Mouse (Mus musculus) WW6 (cell line): ENCODE measurements at regions not wholly inside any gene's neighbourhood (a gene's known extent, or its start where the extent isn't known, plus 50 kb on each side); places are given as distances from the start of the nearest gene placed in this dataset.
"Not testable (repeated sequence)": the region's sequence is repeated elsewhere in the genome, so short reads cannot be mapped to it uniquely, and the experiment has no call there.

ENCODE experiments used
- DNase-seq: peaks from one replicate; pipeline ENCODE4 v3.0.0-alpha.2; 2013; ENCODE audit warnings: low read depth, low spot score

DNA sequence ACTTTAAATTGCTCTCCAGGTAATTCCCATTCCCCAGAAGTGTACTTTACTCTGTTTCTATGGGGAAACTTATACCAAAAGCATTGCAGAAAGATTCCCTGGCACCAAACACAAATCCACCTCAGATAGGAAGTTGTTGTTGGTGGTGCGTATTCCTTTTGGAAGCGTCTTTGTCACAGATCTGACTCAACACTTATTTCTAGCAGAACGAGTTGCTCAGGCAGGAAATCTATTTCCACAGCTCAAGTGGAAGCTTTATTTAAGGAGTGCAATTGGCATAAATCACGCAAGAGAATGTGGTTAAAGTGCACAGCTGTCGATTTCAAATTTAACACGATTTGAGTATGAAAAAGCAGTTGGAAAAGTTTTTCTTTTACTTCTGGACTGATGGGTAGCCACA is 436.9 kb upstream of the Ghitm start:
- no peak for DNase-seq

DNA sequence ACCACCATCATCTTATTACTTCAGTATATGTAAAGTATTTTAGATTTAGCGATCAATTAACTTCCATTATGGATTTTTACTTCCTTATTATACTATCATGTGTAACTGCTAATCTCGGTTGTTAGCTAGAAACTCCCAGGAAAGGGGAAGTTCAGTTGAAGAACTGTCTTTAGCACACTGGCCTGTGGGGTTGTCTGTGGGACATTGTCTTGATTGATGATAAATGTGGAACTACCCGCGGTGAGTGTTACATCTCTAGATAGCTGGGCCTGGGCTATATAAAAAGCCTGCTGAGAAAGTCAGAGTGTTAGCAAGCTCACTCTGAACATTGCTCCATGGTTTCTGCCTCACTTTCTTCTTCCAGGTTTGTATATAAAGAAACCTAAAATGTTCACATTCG is 423.2 kb upstream of the Ghitm start:
- no peak for DNase-seq

DNA sequence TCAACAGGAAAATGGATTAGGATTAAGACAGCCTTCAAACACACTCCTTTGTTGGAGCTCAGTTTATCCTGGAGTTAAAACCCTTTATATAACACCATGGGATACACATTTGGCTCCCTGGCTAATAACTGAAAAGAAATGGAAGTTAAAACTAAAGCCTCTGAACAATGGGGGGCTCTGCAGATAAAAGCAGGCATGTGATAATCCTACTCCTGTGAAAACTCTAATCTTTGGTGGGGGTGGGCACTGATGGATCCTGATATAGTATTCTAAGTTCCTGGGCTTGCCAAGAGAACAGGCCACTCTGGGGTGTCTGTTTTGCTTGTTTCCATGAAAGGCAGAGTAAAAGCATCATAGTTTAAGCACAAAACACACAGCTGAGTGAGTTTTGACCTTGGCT is 388.5 kb upstream of the Ghitm start:
- DNase-seq: no peak

DNA sequence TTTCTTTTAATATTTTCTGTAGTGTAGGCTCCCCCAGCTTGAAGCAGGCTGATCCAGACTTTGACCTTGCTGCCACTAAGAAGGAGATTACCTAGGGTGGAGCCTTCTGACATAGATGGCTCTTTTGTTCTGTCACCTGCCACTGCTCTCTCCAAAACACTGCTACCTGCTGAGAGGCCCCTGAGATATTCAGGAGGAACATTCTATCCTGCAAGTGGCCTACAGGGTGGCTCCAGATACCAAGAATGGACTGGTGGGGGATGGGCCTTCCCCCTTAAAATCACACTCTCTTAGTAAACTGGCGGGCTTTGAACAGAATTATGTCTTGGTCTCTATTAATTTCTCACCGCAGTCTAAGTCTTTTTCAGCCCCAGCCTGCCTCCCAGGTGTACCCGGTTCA is 385.6 kb upstream of the Ghitm start:
- not testable (repeated sequence) for DNase-seq

DNA sequence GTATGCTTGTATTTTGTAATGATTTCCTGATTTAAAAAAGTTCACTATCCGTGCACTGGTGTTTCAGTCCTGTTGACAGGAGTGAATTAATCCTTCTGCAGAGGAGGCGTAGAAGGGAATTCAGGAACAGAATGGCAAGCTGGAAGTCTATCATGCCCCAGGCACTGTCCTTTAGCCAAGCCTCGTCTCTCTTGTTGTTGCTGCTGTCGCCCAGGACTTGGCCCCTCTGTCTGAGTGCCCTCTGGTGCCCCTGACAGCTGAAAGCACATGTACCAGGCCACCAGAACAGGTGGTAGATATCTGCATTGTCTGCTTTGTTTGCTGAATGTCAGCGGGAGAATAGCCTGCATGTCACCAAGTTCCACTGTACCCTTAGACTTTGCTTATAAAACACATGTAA is 370.2 kb upstream of the Ghitm start:
- DNase-seq: no peak

DNA sequence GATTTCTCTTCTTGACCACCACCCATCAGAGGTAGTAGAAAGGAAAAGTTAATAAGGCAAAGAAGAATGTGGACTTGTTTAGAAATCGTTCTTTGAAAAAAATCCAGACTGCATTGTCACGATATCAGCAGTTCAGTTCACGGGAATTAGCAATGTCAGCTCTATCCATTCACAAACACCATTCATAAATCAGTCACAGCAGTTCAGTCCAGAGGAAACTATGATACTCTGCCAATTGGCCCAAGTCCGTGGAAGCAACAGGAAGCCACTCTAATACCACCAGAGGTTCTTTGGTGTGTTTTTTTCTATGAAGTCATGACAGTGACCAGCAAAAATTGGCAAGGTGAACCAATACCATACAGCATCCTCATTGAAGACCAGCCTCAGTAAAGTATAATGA is 355.6 kb upstream of the Ghitm start:
- no peak for DNase-seq

DNA sequence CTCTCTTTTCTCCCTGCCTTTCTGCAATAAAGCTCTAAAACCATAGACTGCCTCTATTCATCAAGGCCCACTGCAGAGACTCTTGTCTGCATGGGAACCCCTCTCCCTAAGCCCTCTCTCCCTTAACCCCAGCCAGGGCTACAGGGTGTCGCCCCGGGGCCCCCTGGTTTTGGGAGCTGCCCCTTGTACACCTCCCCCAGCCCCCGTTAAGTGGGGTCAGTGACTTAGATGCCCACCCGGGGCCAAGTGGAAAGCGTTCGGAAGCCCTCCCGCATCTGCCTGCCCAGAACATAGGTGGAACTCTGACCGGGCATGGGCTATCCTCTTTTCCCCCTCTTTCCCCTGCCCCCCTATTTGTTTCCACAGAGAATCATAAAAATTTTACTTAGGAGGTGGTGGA is 350.2 kb upstream of the Ghitm start:
- no peak for DNase-seq

DNA sequence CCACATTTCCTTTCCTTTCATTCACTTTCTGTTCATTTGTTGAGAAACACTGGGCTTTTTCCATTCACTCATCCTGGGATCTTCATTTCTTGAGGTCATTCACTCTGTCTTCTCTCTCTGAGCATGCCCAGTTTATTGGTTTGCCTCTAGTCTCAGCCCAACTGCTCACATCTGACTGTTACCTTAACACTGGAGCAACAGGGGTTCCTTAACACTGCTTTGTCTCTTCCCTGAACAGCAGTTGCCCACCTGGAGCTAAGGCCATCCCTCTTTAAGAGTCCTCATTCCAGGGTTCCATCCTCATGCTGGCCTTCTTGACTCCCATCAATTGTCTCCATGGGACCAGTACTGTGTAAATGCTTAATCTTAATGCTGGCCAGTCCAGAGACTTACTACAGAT is 342.5 kb upstream of the Ghitm start:
- DNase-seq: no peak

DNA sequence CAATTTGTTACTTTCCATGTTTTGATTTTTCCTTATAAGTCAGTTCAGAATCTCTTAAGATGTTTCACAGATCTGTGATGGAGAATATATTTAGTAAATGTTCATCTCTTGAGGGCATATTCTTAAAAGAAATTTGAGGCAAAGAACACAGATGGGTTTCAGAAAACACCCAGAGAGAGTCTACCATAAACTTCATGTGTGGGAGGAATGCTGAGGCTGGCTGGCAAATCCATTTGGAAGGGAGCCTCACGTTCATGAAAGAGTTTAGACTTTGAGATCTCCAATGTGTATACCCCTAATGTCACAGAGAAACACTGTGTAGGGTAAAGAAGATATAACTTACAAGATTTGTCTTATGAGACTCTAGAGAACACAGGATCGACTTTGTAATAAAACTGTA is 333.6 kb upstream of the Ghitm start:
- DNase-seq: no peak

DNA sequence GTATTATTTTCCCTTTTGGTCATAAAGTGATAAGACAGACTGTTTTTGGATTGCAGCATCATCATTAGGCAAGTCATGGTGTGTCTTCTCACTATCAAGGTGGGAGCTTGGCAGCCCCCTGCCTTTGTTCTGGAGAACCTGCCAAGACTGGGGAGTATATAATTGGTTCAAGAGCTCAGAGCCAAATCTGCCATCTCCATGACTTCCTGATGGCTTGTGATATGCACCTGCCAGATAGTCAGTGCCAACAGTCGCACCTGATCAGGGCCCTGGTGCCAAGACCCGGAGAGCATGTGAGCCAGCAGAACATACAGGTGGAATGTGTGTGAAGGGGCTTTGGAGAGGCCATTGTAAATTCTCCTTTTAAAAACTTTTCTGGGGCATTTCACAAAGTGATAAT is 305.8 kb upstream of the Ghitm start:
- no peak for DNase-seq

DNA sequence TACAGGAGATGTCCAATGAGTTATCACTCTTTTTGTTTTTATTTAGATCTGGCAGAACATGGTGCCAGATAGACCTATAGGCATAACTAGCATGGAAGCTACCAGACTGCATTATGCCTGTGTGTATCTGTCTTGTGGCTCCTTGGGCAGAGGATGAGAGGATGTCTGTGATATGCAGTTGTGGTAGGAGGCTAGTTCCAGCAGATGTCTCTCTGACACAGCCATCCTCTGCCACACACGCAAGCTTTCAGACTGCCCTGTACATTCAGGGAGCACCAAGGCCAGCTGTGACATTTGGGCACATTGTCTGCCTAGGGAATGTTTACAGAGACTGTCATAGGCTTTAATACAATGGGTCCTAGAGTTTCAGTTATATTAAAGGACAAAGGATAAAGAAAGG is 295.6 kb upstream of the Ghitm start:
- DNase-seq: no peak

DNA sequence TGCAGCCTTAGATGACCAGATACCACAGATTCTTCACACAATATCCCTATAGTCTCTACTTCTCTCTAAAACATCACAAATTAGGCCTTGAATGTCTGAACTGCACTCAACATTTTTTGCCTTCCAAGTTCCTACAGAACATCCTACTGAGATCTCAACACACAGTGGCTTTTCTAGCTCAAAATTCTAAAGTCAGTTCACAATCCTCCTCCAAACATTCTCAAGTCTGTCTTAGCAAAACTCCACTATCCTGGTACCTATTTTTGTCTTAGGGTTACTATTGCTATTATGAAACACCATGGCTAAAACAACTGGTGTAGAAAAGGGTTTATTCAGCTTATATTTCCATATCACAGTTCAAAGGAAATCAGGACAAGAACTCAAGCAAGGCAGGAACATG is 290.4 kb upstream of the Ghitm start:
- no peak for DNase-seq

DNA sequence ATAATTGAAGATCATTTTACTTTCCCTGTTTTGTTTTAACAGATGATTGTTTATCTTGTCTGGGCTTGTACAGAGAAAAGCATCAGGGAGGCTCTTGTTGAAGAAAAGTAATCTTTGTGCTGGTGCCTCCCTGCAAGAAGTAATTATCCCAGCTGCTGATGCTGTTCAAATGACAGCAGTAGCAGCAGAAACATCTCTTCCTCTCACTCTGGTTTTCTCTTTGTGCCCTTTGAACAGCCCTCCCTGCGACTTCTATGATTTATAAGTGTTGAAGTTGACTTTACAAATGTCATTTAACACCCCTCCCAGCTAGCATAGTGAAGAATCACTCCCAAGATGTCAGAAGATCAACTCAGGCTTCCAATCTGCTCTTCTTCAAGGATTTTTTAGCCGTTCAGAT is 286.5 kb upstream of the Ghitm start:
- DNase-seq: no peak

DNA sequence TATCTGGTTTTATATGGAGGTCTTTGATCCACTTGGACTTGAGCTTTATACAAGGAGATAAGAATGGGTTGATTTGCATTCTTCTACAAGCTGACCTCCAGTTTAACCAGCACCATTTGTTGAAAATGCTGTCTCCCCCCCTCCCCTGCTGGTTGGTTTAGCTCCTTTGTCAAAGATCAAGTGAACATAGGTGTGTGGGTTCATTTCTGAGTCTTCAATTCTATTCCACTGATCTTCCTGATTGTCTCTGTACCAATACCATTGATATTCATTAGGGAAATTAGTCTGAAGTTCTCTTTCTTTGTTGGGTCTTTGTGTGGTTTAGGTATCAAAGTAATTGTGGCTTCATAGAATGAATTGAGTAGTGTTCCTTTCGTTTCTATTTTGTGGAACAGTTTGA is 277.5 kb upstream of the Ghitm start:
- DNase-seq: not testable (repeated sequence)

DNA sequence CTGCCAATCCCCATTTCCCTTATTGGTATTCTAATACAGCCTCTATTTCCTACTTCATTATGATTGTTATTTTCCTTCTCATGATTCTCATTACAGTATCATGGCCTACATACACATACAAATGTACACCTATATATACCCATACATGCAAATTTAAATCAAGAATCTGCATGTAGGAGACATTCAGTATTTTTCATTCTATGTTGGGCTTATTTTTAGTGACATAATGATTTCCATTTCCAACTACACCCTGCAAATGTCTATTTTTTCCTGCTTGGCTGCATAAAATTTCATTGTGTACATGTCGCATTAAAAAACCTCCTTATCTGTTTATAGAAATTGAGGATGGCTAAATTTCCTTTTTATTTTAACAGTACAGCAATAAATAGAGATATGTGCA is 236.9 kb upstream of the Ghitm start:
- no peak for DNase-seq

DNA sequence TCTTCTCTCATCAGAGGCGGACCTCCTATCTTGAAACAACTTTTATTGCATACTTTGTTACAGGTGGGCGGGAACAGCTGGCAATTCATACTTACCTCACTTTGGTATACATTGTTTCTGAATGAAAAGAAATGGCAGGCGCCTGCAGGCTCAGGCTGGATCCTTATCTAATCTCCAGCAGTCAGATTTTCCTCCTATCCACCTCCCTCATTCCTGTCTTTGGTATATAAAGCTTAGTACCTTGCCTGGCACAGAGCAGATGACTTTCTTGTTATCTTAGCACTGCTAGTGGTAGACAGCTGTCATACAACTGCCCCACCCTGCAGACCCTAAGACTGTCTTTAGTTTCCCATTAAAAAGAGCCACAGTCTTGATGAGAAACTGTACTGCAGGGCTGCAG is 226.8 kb upstream of the Ghitm start:
- no peak for DNase-seq

DNA sequence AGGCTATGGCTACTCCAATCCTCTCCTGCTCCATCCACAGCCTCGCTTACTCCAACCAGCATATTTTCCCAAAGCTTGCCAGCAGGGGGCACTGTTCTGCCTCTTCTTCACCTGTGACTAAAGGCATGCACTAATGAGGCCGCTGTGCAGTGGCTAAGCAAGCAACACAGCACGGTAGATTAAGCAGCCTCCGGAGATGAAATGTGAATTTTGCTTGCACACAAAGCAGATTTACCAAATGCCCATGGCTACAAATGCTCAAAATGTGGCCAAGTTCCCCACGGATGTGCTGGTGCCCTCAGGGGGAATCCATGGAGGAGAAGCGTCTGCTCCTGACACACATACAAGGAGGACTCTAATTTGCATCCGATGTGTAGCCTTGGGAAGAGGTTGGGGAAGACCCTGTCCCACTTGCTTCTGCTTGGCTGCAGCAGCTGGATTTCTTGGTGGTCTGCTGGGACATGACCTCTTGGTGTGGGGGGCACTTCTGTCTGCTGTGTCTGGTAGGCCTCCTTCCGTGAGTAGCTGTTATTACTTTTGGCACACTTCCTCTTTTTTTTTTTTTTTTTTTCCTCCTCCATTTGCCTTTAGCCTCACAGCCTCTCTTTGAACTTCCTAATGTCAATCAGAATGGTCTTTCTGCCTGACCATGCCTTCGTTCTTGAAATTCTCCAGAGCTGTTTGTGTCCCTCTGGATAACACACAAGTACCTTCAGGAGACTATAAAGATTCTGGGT is 221.1 kb upstream of the Ghitm start:
- peak; percentile 33 for DNase-seq

DNA sequence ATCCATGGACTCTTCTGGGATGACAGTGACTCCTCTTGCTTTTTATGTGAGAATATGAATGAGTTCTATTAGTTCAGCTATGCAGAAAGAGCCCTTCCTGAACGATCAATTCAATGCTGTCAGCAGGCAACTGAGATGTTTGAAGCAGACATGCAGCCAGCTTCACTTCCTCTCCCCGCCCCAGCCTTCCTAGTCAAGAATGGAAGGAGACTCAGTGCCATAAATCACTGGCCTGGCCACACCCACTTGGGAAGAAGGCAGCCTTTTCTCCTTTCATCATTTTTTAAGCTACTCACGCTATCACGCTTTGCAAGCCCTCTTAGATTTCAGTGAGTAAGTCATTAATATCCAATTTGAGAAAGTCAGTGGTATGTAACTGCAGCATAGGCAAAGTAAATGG is 188.3 kb upstream of the Ghitm start:
- no peak for DNase-seq

DNA sequence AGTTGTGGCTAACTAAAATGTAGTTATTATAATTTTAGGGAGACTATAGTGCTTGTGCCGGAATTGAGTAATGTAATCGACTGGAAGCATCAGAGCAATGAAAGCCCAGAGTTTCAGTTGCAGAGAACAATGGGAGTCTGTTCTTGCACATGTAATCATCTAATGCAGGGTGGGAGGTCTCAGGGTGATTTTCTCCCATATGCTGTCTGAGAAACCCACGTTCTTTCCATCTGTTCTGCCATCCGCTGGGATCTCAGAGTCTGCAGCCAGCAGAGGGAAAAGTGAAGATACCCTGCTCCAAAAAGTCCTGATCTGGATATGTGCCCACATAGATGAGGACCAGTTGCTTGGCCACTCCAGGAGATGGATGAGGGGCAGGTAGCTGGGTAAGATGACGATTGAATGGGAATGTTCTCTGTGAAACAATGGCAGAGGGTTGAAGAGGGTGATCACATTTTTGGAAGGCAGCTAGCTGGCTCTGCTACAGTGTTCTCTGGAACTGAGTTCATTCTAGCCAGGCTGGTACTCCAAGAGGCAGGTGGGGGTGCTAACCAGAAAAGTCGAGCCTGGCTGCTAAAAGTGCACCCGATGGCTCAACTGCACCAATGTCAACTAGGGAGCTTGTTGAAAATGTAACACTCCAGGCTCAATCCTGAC is 180.3 kb upstream of the Ghitm start:
- DNase-seq: no peak

DNA sequence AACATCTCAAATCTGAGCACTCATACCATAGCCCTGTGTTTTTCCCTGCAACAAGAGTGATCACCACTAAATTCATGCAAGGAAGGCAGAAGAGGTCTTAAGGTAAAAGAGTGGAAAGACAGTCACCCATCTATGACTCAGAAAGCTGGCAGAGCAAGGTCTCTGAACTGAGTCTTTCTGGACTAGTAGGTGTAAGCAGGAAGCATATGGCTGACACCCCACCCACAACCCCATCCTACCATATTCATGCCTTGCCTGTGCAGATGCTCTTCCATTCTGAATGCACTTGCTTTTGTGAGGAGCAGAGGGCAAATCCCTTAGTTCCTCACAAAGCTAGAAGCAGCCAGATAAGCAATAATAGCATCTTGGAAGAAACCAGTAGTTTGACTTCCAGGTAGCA is 178.8 kb upstream of the Ghitm start:
- DNase-seq: no peak

DNA sequence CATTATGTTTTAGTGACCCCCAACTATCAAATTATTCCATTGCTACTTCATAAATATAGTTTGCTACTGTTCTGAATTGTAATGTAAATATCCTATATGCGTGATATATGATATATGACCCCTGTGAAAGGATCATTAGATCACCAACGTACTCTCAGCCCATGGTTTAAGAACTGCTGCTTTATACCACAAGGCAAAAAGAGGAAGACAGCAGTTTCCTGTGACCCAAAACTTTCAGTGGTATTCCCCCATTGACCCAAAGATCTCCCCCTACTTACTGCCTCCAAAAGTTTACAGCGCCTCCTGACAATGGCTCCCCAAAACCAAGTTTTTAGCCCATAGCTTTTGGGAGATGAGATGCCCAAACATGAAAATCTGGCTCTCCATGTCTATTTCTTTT is 177.8 kb upstream of the Ghitm start:
- DNase-seq: no peak

DNA sequence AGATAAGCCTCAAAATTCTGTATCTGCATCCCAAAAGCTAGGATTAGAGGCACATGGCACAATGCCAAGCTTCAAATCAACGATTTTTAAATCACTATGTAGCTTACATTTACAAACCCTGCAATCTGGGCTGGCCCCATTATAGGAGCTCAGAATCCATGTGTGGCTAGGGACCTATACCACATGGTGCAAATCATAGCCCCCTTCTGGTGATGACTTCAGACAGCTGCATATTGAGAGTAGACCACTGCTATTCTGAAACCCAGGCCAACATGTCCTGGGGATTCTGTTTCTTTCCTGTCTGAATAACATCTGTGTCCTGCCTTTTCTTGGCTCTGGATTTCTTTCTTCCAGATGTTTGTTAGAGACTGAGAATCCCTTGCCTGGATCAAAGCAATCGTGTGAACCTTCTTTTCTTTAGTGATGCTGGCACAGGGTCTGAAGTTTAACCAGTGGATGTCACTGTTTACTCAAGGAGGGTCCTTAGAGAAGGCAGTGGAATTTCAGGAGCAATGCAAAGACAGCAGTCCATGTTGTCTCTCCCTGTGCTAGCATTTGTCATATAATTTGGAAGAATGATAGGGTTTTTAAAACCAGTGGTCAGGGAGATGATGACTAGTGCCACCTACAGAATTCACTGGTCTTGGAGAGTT is 171.7 kb upstream of the Ghitm start:
- no peak for DNase-seq

DNA sequence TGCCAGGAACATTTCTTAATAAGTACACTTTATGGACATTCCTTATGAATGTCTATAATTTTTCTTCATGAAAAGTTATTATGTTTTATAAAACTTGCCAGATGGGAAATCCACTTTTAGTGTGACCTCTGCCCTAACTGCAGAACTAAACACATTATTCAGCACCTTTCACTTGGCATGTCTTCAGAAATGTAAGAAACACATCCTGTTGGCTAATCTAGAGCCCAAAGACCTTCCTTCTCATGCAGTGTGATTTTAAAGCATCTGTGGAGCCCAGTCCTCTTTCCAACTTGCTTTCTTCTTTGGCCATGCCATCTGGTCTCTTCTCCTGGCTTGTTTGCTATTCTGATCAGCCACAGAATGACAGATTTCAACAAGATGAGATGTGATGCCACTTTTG is 163.6 kb upstream of the Ghitm start:
- DNase-seq: no peak
